Mouse (Mus musculus): ENCODE measurements around the gene Ddx20.

GRCm38 (mm10) chr3:105705561-105705960, 18.2 kb upstream of the Ddx20 start:
- TF ChIP-seq CTCF (IDR thresholded peaks at IDR 0.05) (no peak), EP300 (IDR thresholded peaks at IDR 0.05; ENCODE audit: insufficient read depth, low read depth, low read length) (no peak)

All from heart, adult 2 months (tissue).